Mouse (Mus musculus) NIH3T3 (cell line): ENCODE results near the gene Pde10a.

ENCODE experiments used
- DNase-seq: peaks from one replicate; pipeline ENCODE4 v3.0.0-alpha.2; 2012; ENCODE audit warnings: low read depth

Pde10a gene

DNA sequence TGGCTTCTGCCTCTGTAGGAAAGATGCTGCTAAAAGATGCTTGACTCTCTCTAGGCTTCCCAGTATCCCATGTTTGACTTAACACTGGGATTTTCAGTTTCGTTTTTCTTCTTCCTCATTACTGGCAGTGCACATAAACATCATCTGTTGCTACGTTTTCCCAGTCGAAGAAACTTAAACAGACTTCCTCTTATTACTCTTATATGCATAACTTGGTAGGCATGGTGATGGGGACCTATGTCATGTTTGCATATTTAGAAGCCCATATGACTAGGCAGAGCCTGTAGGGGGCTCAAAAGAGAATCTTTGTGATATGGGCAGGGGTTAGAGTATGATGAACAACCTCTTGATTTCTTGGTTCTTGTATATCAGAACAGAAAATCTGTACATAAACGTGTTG, 224.3 kb downstream of the Pde10a start:
- no peak for DNase-seq

DNA sequence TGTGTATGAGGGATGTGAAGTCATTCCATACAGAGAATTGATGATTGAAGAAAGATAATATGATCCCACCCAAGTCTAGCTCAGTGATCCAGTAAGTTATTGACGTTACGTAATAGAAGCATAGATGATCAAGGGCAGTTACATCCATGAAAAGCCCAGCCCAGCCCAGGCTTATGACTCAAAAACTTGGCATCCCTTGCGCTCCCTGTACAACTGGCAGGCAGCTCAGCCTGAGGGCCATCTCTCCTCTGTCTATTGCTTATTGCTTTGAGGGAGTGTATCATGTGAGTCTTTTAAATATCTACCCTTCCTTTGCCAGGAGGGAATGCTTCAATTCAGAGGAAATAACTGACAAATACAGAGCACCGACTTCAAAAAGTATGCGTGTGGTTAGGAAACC, 232.4 kb downstream of the Pde10a start:
- DNase-seq, result peak; percentile 83

DNA sequence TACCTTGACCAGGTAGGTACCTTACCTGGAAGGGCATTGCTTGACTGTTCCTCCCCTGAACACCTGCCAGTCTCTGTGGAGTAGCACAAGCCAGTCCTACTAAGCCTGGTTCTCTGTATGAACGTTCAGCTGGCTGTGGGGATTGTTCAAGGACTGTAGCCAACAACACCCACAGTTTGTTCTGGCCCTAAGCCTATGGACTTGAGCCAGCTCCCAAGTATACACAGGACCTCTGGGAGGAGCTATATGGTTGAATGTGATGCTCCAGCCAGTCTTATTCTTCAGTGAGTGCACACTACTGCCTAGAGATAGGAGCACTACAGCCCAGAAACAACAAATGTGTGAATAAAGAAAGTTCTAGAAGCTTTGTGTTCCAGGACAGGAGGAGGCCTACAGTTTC, 238.1 kb downstream of the Pde10a start:
- peak; percentile 78 for DNase-seq

DNA sequence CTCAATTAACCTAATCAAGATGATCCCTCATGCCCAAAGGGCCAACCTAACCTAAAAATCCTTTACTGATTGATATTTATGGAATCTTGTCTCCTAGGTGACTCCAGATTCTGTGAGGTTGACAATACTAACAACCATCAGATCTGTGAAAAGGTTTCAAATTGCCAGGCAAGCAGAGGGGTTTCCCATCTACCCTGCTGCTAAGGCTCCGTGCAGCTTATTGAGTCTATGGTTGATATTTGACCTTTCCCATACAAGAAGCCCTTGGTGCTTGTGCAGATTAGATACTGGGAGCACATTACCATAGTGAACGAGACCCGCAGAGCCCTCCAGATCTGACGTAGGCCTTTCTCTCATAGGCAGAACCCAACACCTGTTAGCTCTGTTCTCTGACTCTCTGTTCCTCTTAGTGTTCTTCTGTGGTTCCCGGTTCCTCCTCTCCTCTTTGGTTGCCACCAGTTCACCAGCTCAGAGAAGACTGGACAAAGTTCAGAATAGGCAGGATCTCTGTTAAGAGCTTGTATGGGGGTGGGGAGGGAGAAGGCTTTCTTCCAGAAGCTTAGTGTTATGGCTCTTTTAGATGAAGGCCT, 240.9 kb downstream of the Pde10a start:
- DNase-seq, result no peak

DNA sequence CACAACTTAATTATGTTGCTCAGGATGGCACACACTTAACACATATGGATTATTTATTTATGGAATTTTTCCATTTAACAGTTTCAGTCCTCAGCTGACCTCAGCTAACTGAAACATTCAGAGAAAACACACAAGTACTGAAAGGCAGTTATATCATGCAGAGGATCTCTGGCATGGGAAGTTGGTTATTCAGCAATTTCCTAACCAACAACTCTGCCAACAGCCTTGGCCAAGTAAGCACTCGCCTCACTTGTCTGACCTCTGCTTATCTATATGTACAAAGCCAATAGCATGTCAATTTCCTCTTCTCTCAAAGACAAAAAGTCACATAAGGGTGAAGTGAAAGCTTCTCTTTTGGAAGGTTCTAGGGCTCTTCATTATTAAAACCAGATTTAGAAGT, 244.0 kb downstream of the Pde10a start:
- no peak for DNase-seq

DNA sequence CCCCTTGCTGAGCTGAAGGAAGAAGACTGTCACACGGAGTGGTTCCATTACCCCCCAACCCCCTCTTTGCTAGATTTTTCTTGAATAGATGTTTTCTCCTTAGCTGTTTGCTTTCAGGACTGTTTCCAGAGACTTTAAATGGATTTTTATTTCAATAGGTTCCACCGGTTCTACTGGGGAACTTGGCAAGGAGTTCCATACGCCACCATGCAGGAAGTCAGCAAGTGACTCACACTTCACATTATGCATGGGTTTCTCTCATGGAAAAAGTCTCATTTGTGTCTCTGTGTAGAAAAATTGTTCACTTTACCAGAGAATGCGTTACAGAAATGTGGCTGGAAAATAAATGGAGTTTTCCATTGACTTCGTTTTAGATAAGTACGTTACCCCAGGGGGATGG, 248.2 kb downstream of the Pde10a start:
- peak; percentile 14 for DNase-seq

DNA sequence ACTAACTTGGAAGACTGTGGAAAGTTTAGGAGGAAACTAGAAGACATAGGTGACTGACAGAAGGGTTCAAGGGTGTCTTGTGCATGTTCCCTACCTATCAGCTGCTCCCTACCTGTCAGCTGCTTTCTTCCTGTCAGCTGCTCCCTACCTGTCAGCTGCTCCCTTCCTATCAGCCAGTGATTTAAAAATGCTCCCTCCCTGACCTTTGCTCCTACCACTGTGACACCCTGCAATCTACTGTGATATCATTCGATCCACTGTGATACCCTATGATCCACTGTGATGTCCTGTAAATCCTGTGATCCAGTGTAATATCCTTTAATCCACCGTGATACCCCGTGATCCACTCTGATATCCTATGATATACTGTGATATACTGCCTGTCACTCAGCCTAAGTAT, 249.1 kb downstream of the Pde10a start:
- no peak for DNase-seq

DNA sequence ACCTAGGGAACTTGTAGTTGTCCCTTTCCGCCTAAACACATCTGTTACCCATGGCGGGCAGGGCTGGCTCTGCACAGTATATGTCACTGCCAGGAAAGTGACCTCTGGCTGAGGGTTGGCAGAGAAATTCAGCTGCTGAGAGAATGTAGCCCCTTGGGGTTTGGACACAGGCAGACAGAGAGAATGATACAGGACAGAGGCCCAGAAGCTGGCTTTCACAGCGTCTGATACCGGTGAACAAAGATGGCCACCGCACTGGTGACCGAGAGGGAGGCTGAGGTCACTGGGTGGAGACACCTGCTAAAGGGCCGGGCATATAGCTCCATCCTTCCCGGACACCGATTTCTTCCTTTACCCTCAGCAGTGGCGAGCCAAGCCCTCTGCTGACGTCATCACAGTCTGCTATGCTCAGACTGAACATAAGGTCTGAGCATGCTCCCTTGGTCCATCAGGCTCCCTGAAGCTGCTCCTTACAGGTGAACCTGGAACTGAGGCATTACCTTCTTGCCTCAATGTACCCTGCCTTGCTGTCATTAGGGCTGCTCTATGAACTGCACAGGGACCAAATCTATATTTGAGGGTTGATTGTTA, 250.5 kb downstream of the Pde10a start:
- no peak for DNase-seq

DNA sequence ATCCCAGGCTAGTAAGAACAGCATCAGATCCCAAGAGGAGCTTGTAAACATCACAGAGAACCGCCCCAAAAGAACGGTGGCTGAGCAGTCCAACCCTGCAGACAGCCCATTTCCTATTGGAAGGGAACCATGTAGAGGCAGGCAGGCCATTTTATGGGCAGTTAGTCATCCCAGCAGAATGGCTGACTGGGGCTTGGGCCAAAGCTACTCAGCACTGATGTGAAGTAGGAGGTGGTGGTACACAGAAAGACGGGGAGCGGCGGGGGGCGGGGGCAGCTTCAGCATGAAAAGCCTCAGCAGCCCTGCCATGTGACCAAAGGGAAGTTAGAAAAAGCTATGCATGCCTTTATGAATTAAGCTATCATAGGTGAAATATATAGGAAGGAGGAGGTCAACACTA, 252.5 kb downstream of the Pde10a start:
- peak; percentile 24 for DNase-seq

DNA sequence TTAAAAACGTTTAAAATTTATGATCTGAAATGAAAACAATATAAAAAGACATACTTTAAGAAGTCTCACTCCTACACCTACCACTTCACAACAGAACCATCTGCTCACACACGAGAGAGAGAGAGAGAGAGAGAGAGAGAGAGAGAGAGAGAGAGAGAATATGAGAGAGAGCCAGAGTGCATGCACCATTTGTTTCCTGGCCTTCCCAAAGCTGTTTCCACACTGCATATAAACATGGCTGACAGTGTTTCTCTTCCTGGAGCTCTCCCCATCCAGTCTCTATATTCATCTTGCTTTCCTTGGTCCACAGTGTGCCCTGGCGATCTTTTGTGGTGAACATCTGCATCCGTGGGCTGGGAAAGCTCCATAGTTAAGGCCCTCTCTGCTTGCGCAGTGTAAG, 253.7 kb downstream of the Pde10a start:
- DNase-seq, result no peak

DNA sequence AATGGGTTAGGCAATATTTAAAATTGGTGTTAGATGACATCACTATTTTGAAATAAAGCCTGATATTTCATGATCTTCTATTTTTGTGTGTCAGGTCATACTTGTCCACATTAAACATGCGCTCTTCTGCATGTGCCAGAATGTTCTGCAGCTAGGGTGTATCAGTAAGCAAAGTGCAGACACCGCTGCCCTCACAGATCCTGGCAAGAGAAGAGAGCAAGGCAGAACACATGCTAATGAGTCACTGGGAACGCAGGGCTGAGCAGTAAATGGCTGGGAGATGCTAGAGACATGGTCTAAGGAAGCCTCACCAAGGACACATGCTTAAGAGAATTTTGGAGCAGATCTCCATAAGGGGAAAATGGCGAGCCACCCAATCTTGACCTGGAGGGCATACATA, 255.3 kb downstream of the Pde10a start:
- DNase-seq, result peak; percentile 45

DNA sequence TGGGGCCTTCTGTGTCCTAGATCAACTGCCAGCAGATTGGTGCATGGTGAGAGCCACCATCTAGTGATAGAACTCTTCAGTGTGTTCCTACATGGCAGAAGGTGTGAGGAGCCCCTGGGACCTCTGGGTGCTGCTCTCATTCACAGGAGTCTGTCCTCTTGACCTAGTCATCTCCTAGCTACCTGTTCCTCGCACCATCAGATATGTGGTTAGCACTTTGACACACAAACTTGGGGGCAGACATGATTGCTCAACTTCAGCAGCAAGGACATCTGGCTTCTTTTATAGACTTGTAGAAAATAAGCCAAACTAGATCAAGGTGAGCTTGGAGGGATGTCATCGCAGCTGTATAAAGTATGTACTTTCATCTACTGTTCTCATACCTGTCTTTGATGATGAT, 255.9 kb downstream of the Pde10a start:
- DNase-seq, result no peak

DNA sequence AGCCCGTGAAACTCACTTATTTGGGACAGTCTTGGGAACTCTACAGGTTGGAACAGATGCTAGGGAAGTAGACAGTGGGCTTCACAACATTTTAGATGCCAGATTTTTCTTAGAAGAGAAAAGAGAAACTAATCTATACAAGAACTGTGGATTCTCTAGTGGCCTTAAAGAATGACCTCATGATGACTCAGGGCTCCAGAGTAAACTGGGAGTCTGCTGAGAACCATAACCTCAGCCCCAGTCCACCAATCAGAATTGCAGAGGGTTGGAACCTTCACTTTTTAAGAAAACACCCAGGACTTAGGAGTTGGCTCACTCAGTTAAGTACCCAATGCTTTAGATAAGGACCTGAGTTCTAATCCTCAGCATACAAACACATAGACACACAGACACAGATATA, 256.4 kb downstream of the Pde10a start:
- DNase-seq, result peak; percentile 58

DNA sequence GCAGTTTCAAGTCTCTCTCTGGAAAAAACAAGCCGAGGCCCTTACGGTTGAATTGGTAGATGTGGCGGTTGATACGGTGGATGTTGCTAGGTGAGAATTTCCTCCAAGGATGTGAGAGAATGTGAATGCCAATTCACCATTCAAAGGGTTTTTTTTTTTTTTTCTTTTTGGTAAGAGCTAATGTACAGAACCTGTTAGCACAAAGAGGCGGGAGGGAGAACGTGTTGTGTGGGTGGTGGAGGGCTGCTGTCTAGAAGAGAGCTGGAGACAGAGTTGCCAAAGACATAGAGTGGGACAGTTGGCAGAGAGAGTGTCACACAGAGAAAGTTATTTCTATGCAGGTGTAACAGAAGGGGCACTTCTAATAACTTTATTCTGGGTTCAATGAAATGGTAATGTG, 260.7 kb downstream of the Pde10a start:
- no peak for DNase-seq

DNA sequence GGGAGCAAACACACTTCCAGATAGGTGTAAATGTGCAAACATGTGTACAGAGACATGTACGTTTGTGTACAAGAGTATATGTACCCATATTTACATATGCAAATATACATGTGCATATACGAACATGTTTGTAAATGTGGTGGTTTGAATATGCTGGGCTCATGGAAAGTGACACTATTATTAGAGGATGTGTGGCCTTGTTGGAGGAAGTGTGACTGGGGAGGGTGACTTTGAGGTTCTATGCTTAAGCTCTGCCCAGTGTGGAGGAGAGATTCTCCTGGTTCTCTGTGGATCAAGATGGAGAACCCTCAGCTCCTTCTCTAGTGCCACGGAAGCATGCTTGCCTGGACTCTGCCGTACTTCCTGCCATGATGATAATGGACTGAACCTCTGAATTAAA, 261.3 kb downstream of the Pde10a start:
- DNase-seq, result no peak

DNA sequence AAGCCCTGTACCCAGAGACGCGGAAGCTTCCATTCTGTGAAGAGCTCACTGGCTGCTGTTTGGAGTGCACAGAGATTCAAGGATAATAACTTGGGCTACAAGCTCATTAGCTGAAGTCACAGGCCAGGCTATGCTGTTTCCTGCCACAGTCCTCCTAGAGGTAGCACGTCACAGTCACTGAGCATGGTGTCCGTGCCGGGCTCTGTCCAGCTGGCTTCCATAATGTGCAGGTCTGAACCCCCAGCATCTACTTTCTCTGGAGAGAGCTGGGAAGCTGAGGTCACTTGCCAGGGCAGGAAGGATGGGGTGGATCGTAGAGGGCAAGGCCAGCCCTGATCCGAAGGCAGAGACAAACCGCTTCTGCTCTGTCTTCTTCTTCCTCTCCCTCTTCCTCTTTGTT, 262.6 kb downstream of the Pde10a start:
- no peak for DNase-seq

DNA sequence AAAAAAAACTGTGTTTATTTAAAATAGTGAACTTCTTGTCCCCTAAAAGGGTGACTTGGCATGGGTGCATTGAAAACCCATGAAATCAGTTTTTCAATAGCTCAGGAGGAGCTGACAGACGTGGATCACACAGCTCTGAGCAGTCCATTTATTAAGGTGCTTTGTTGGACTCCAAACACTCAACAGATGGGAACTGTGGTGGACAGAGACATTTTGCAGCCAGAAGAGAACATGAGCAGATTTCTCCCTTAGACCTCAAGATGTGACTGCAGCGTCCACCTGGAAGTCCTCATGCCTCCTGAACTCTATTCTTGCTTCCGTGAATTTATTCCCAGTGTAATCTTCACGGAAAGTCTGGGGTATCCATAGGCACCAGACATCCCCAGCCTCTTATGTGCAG, 266.4 kb downstream of the Pde10a start:
- no peak for DNase-seq

DNA sequence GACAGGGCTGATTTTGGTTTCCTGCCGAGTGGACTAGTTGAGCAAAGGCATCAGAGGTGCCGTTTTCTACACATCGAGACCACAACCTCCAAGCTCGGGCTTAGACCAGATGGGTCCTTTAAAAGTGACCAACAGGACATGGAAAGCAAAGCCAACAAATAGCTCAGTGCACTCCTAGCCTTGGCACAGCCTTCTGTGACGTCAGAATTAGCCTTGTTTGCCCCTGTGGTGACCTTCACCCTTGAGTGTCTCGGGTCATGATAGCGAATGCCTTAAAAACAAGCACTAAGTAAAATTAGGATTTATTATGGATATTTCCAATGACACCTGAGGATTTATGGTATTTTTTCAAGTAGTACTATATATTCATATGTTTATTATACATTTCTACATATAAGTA, 267.4 kb downstream of the Pde10a start:
- no peak for DNase-seq

DNA sequence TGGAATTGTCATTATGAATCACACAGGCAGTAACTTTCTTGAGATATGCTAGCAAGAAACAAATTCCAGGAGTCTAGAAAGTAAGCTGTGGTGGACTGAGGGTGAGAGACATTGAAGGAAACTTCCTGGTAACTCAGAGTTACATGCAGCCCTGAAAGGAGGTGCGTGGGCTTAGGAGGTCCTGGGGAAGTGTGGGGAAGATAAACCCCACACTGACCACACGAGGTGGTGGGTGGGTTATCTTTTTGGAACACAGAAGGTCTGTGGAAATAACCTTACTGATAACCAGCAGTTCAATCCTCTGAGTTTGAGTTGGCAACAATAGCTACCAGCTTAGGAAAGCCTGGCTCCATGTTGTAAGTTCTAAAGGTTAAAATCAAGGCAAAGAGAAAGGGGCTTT, 272.5 kb downstream of the Pde10a start:
- no peak for DNase-seq

DNA sequence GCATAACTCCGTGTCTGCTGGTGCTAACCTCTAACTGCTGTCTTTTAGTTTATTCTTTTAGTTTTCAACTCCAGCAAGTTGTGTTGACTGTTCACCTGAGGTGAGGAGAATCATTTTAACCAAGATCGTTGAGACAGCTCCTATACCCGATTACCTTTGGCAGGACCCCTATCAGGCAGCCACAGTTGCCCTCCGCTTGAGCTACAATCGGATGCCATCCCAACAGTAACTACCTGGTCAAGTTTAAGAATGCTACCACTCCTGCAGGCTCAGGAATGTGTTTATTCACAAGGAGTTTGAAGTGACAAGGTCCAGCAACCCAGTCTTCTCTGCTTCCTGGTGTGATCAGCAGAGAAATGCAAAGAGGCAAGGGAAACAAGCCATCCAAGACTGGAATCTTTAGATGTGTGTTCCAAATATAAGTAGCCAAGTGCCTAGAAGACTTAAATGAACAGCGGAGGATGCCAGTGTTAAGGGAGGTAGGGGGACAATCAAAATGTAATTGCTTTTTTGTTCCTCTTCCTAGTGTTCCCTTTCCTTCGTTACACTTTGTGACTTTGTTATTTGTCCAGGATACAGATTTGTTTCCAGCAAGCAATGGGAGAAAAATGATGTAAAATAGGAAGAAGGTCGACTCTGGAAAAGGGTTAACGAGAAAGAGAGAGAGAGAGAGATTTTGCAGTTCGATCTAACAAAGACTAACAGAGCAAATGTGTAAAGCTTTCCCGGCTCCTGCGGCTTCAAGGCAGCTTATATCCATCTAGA, 273.5 kb downstream of the Pde10a start:
- DNase-seq, result no peak

DNA sequence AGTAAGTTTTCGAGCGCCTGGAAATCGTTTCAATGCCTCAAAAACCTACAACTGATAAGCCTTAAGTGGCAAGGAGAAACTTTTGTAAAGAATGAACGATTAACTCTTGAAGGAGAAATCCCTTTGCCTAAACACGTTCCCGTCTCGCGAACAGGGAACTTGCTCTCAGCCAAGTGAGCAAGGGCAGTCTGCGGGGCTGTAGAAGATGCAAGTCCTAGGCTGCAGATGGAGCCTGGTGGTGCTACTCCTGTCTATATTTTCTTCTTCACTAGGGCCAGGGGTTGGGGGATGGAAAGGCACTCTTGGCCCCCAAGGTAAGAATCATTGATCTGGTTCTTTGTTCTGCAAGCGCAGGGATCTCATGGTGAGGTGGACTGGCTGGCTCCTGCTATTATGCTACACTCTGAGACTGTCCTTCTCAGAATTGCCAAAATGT, 274.1 kb downstream of the Pde10a start:
- no peak for DNase-seq

DNA sequence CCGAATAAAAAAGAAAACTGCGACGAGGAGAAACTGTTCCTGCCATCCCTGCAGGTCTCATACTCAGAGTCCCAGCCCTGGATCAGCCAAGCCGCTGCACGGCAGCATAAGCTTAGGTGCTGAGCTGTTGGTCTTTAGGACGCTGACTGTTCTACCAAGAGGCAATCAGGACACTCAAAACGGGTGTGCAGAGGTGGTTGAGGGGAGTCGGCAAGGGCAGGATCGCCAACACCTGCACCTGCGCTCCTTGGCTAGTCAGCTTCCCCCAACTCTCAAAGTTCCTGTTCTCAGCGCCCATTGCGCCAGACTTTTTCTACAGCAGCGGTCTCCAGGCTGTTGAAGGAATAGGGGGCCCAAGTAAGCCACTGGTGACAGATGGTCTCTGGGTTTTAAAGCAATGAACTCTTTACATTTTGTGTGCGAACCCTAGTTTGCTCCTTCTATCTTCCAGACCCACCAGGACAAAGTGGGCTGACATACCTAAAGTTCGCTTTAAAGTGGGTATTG, 274.8 kb downstream of the Pde10a start:
- no peak for DNase-seq

DNA sequence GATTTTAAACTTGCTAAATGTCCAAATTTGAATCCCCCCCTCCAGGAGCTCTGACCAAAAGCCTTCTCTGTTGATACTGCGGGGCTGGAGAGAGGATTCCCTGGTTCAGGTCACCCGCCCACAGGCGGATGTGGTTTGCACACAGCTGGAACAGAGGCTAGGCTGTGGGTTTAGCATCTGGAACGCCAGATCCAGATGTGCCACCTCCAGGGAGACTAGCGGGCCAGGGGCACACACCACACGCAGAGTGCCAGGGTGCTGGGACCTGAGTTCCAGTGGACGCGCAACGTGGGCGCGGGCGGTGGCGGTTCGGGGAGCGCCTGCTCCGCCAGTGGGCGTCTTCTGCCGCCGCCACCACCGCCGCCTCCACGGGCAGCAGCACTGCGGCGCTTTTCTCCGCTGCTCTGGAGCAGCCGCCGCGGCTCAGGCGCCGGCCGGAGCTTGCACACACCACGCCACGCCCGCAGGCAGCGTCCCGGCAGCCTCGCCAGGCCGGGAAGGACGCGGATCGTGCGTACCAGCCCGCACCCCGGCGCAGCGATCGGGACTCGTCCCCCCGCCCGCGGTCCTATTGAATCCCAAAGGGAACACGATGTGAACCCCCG, 275.4 kb downstream of the Pde10a start:
- DNase-seq, result peak; percentile 77
